In the genomic region with DNA sequence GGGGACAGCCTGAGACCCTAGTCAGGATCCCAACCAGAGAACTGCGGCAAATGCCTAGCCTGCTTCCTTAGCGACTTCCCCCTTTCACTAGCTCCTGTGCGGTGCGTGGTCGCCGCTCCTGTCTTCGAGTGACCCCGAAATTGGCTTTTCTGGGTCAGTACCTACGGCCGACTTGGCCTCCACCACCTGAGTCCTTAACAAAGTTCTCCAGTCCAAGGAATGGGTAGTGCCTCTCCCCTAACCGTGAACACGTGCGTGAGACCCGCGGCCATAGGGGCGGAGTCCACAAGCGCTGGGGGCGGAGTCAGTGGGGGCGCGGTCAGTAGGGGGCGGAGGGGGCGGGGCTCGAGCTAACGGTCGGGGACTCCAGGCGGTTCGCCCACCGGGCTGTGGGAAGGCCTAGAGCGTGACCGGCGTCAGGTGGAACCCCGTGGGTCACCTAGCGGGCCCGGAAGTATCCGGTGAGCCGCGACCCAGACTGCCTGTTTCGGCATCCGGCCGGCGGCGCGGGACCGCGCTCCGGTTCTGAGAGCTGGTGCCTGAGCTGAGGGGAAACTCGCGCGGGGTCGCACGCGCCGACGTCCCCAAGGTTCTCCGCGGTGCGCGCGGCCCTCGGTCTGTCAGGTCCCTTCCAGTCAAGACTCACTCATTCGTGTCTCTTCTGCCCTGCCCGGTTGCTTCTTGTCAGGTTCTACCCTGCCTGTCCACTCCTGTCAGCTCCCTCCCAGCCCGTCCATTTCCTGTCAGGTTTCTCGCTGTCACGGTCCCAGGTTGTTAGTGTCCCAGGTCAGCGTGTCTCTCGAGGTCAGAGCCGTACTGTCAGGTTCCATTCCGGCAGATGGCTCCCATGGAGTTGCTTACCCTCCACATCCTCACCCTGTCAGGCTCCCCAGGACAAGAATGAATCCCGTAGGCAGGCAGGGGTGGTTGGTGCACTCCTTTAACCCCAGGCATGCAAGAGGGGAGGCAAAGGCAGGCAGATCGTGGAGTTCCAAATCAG, we compare ENCODE assay signal across 9 mouse cellular contexts. TPM values are rescaled to one million over a fixed set of nuclear protein-coding genes. Genes with fewer than 3 reads are reported as not detected.
A peak's percentile ranks its signal among the peaks of the same experiment; 100 is the strongest.
DNase-seq lines count a peak whose midpoint lies in the region; ATAC-seq lines count a peak whose summit lies in the region.
"Had no signal": no experiment of that assay in that cellular context is flagged by ENCODE, and none has a peak within 500 bp of the region (broad histone marks: within the 10 kb centered on the region; RNA-seq: fewer than 3 reads in every experiment).

A gene (plus strand): TSS at position 338 of the 1,000 bp plus-strand sequence.

- peak; percentile 5 to 22 for DNase-seq in frontal cortex, postnatal 10 days (ENCODE audit: low spot score in 2 of 2)
- DNase-seq in cerebellum, postnatal 36 days = peak; percentile 10 to 14
- peak; percentile 22 to 28 for DNase-seq in gastrocnemius, postnatal 36 days
- peak; percentile 88 for DNase-seq in intestine, embryonic 14.5 days (ENCODE audit: low spot score)
- DNase-seq in spleen, postnatal 10 days (ENCODE audit: low spot score in 2 of 2) = peak; percentile 78 to 87

- H3K36me3 ChIP-seq in intestine, embryonic 14.5 days (ENCODE audit: control insufficient read depth, insufficient read depth, low read length) = no peaks in the 10 kb centered on the region
- H3K36me3 ChIP-seq in limb, embryonic 13.5 days = no peaks in the 10 kb centered on the region
- no peaks in the 10 kb centered on the region for H3K36me3 ChIP-seq in midbrain, embryonic 13.5 days

- intact Hi-C loops in gastrocnemius, postnatal 36 days (cut with DNase I) = no loop called here

- ATAC-seq in frontal cortex, adult (ENCODE audit: low TSS enrichment) = no peak
- ATAC-seq in intestine, embryonic 14.5 days (replicated peaks; ENCODE audit: low FRiP score, low TSS enrichment, low read depth) = peak; percentile 85
- peak; percentile 93 for ATAC-seq in limb, embryonic 13.5 days (ENCODE audit: low FRiP score, low read depth)
- ATAC-seq in midbrain, embryonic 13.5 days = peak; percentile 77

- H3K9me3 ChIP-seq in intestine, embryonic 14.5 days (ENCODE audit: control insufficient read depth, low read length) = no peaks in the 10 kb centered on the region
- H3K9me3 ChIP-seq in limb, embryonic 13.5 days = no peaks in the 10 kb centered on the region
- no peaks in the 10 kb centered on the region for H3K9me3 ChIP-seq in midbrain, embryonic 13.5 days

- H3K4me3 ChIP-seq in intestine, embryonic 14.5 days (ENCODE audit: low read depth, low read length) = peak within 1 kb of the TSS; percentile 62
- H3K4me3 ChIP-seq in limb, embryonic 13.5 days = peak within 1 kb of the TSS; percentile 64
- H3K4me3 ChIP-seq in midbrain, embryonic 13.5 days (replicated peaks) = peak within 1 kb of the TSS; percentile 60

- no peak within 1 kb of the TSS for H3K27ac ChIP-seq in intestine, embryonic 14.5 days (ENCODE audit: low read depth)
- no peak within 1 kb of the TSS for H3K27ac ChIP-seq in limb, embryonic 13.5 days
- H3K27ac ChIP-seq in midbrain, embryonic 13.5 days = no peak within 1 kb of the TSS

- H3K4me2 ChIP-seq in intestine, embryonic 14.5 days (ENCODE audit: low read length) = peak within 1 kb of the TSS; percentile 88
- H3K4me2 ChIP-seq in limb, embryonic 13.5 days (replicated peaks) = peak within 1 kb of the TSS; percentile 85
- H3K4me2 ChIP-seq in midbrain, embryonic 13.5 days (replicated peaks) = peak within 1 kb of the TSS; percentile 79

- H3K27me3 ChIP-seq in intestine, embryonic 14.5 days (replicated peaks; ENCODE audit: control insufficient read depth, insufficient read depth, low read length) = peaks cover 28% of the 10 kb centered on the region
- peaks cover 40% of the 10 kb centered on the region for H3K27me3 ChIP-seq in limb, embryonic 13.5 days
- H3K27me3 ChIP-seq in midbrain, embryonic 13.5 days = peaks cover 56% of the 10 kb centered on the region

- H3K4me1 ChIP-seq in intestine, embryonic 14.5 days (replicated peaks; ENCODE audit: control insufficient read depth, insufficient read depth, low read length) = no peaks in the 10 kb centered on the region; the same call in 1 of the 2 replicates
- H3K4me1 ChIP-seq in limb, embryonic 13.5 days = peaks cover 3% of the 10 kb centered on the region; the same call in 1 of the 2 replicates
- peaks cover 10% of the 10 kb centered on the region; the same call in 1 of the 2 replicates for H3K4me1 ChIP-seq in midbrain, embryonic 13.5 days (replicated peaks)

- H3K9ac ChIP-seq in intestine, embryonic 14.5 days (ENCODE audit: low read length) = peak within 1 kb of the TSS; percentile 43
- H3K9ac ChIP-seq in limb, embryonic 13.5 days = peak within 1 kb of the TSS; percentile 76
- H3K9ac ChIP-seq in midbrain, embryonic 13.5 days (replicated peaks) = peak within 1 kb of the TSS; percentile 62

- WGBS in intestine, embryonic 14.5 days = under 1% methylated on average over 69 of the region's 71 CpGs
- WGBS in limb, embryonic 13.5 days = under 1% methylated on average over 71 of the region's 71 CpGs
- under 1% methylated on average over 64 of the region's 71 CpGs for WGBS in midbrain, embryonic 13.5 days

RNA-seq across cellular contexts. Expression of the gene that starts here (rescaled TPM):
- not detected for total RNA-seq in gastrocnemius, postnatal 36 days (2021)
- polyA plus RNA-seq in intestine, embryonic 14.5 days (2014; fragmentation: Nextera tagmentation; extraction: Ambion mirVana) = not detected in 2 replicates
- not detected in 2 replicates for polyA plus RNA-seq in limb, embryonic 13.5 days (2015; fragmentation: Nextera tagmentation; extraction: Ambion mirVana)
- not detected in 2 replicates for polyA plus RNA-seq in midbrain, embryonic 13.5 days (2015; fragmentation: Nextera tagmentation; extraction: Ambion mirVana)
- polyA plus RNA-seq: C2C12 had no signal

Comparison
In these comparisons a context has a peak if more than half of its experiments do, and no peak if none do; other contexts are left out.
1. Peak in DNase-seq in gastrocnemius, postnatal 36 days; RNA of the gene not detected or under 1 TPM.
2. Peak in DNase-seq, ATAC-seq, H3K4me3 ChIP-seq, H3K9ac ChIP-seq and H3K4me2 ChIP-seq in intestine, embryonic 14.5 days; RNA of the gene not detected or under 1 TPM.
3. Peak in ATAC-seq, H3K4me3 ChIP-seq, H3K9ac ChIP-seq and H3K4me2 ChIP-seq in limb, embryonic 13.5 days; RNA of the gene not detected or under 1 TPM.
4. Peak in ATAC-seq, H3K4me3 ChIP-seq, H3K9ac ChIP-seq and H3K4me2 ChIP-seq in midbrain, embryonic 13.5 days; RNA of the gene not detected or under 1 TPM.
5. DNase-seq: peak in every context shown above with its lines; median percentile 88 in intestine, embryonic 14.5 days; 82 in spleen, postnatal 10 days; 25 in gastrocnemius, postnatal 36 days; 14 in frontal cortex, postnatal 10 days; 12 in cerebellum, postnatal 36 days.